Mouse (Mus musculus) megakaryocyte, embryonic 14.5 days (primary cell): ENCODE measurements at regions not wholly inside any gene's neighbourhood (a gene's known extent, or its start where the extent isn't known, plus 50 kb on each side); places are given as distances from the start of the nearest gene placed in this dataset.

Experiments used
- FLI1 ChIP-seq: IDR thresholded peaks from 2 replicates; pipeline ENCODE4 v1.6.1; 2012; ENCODE audit warnings: low read length, inconsistent platforms, mixed read lengths
- GATA1 ChIP-seq: IDR thresholded peaks from 3 replicates; pipeline ENCODE4 v1.6.1; 2012; ENCODE audit warnings: mixed read lengths, low read length, inconsistent platforms, borderline replicate concordance

- TF ChIP-seq GATA1 (no peak), FLI1 (no peak)
Measured at GRCm38 (mm10) chr13:90520992-90521757, 384.0 kb downstream of the Atp6ap1l start.
